In genomic region chr10:14703830-14704420, GRCm38 (mm10) we compare ENCODE assay signal across 8 mouse cellular contexts. TPM values are rescaled to one million over a fixed set of nuclear protein-coding genes. Genes with fewer than 3 reads are reported as not detected.
A peak's percentile ranks its signal among the peaks of the same experiment; 100 is the strongest.
DNase-seq lines count a peak whose midpoint lies in the region; ATAC-seq and TF ChIP-seq lines count a peak whose summit lies in the region.

No protein-coding gene starts in this region.

- no peak for DNase-seq in lung, embryonic 14.5 days
- DNase-seq in lung, postnatal 36 days = no peak
- no peak for DNase-seq in forebrain, embryonic 11.5 days (ENCODE audit: low spot score)
- DNase-seq in limb, embryonic 11.5 days (ENCODE audit: low spot score) = no peak
- DNase-seq in cerebellum, postnatal 10 days = no peak
- no peak for DNase-seq in layer of hippocampus, adult 9-11 months
- DNase-seq in right cerebral cortex, postnatal 25 days = no peak

- TF ChIP-seq CTCF in lung, embryonic 14.5 days (IDR thresholded peaks at IDR 0.05; ENCODE audit: low read depth) = no peak

- H3K4me2 ChIP-seq in lung, embryonic 14.5 days = peak overlapping the region; percentile 69
- H3K4me2 ChIP-seq in forebrain, embryonic 11.5 days (ENCODE audit: low read depth, low read length, severe bottlenecking) = peak overlapping the region; percentile 61; the same call in 1 of the 2 replicates
- peak overlapping the region; percentile 51; the same call in 1 of the 2 replicates for H3K4me2 ChIP-seq in limb, embryonic 11.5 days (ENCODE audit: low read depth, severe bottlenecking)
- peak overlapping the region; percentile 74 for H3K4me2 ChIP-seq in neural tube, embryonic 14.5 days (ENCODE audit: low read depth, low read length)

- no peak overlapping the region for H3K27ac ChIP-seq in lung, embryonic 14.5 days (ENCODE audit: low read depth)
- peak overlapping the region; percentile 57; the same call in 1 of the 2 replicates for H3K27ac ChIP-seq in forebrain, embryonic 11.5 days (ENCODE audit: low read depth, low read length)
- H3K27ac ChIP-seq in limb, embryonic 11.5 days (replicated peaks; ENCODE audit: low read depth, low read length) = no peak overlapping the region
- H3K27ac ChIP-seq in neural tube, embryonic 14.5 days (ENCODE audit: low read depth, low read length) = 0 out of 2 replicates have a peak overlapping the region, but pooled peaks have one; percentile 29

- H3K4me1 ChIP-seq in lung, embryonic 14.5 days (ENCODE audit: insufficient read depth) = peaks cover 5% of the 10 kb centered on the region
- peaks cover 8% of the 10 kb centered on the region; the same call in 1 of the 2 replicates for H3K4me1 ChIP-seq in forebrain, embryonic 11.5 days (replicated peaks; ENCODE audit: control insufficient read depth, insufficient read depth, low read length)
- no peaks in the 10 kb centered on the region for H3K4me1 ChIP-seq in limb, embryonic 11.5 days (ENCODE audit: control insufficient read depth, insufficient read depth, low read length)
- H3K4me1 ChIP-seq in neural tube, embryonic 14.5 days (ENCODE audit: control insufficient read depth, insufficient read depth, low read length) = peaks cover 17% of the 10 kb centered on the region

- H3K4me3 ChIP-seq in lung, embryonic 14.5 days (ENCODE audit: low read depth, low read length) = peak overlapping the region; percentile 94
- peak overlapping the region; percentile 88 for H3K4me3 ChIP-seq in forebrain, embryonic 11.5 days (ENCODE audit: low read depth, low read length)
- H3K4me3 ChIP-seq in limb, embryonic 11.5 days (ENCODE audit: low read depth, low read length) = no peak overlapping the region
- peak overlapping the region; percentile 94 for H3K4me3 ChIP-seq in neural tube, embryonic 14.5 days (ENCODE audit: low read depth, low read length)

- peak overlapping the region; percentile 79 for H3K9ac ChIP-seq in lung, embryonic 14.5 days
- no peak overlapping the region; the same call in 1 of the 2 replicates for H3K9ac ChIP-seq in forebrain, embryonic 11.5 days (ENCODE audit: low read length)
- H3K9ac ChIP-seq in limb, embryonic 11.5 days (ENCODE audit: low read length) = no peak overlapping the region
- H3K9ac ChIP-seq in neural tube, embryonic 14.5 days (replicated peaks; ENCODE audit: low read depth, low read length) = peak overlapping the region; percentile 84; the same call in 1 of the 2 replicates

- no peak for ATAC-seq in lung, embryonic 14.5 days (ENCODE audit: insufficient read depth)
- 0 out of 2 replicates have a peak, but pooled peaks have one; percentile 16 for ATAC-seq in forebrain, embryonic 11.5 days (replicated peaks; ENCODE audit: low FRiP score)
- no peak for ATAC-seq in limb, embryonic 11.5 days (ENCODE audit: insufficient number of reproducible peaks, low FRiP score, low TSS enrichment, low read depth)
- no peak for ATAC-seq in neural tube, embryonic 14.5 days (ENCODE audit: low read depth)

- no peaks in the 10 kb centered on the region for H3K9me3 ChIP-seq in lung, embryonic 14.5 days (ENCODE audit: low read depth, low read length)
- no peaks in the 10 kb centered on the region for H3K9me3 ChIP-seq in forebrain, embryonic 11.5 days (ENCODE audit: control insufficient read depth, low read length)
- no peaks in the 10 kb centered on the region for H3K9me3 ChIP-seq in limb, embryonic 11.5 days (ENCODE audit: control insufficient read depth, low read length)
- no peaks in the 10 kb centered on the region for H3K9me3 ChIP-seq in neural tube, embryonic 14.5 days (ENCODE audit: control insufficient read depth, low read length)

- H3K36me3 ChIP-seq in lung, embryonic 14.5 days (ENCODE audit: insufficient read depth) = no peaks in the 10 kb centered on the region
- no peaks in the 10 kb centered on the region for H3K36me3 ChIP-seq in forebrain, embryonic 11.5 days (ENCODE audit: control insufficient read depth, insufficient read depth, low read length)
- H3K36me3 ChIP-seq in limb, embryonic 11.5 days (ENCODE audit: control insufficient read depth, insufficient read depth, low read length) = no peaks in the 10 kb centered on the region
- no peaks in the 10 kb centered on the region for H3K36me3 ChIP-seq in neural tube, embryonic 14.5 days (ENCODE audit: control insufficient read depth, insufficient read depth, low read length)

- no peaks in the 10 kb centered on the region for H3K27me3 ChIP-seq in lung, embryonic 14.5 days (ENCODE audit: insufficient read depth, low read length)
- H3K27me3 ChIP-seq in forebrain, embryonic 11.5 days (ENCODE audit: control insufficient read depth, insufficient read depth, low read length) = no peaks in the 10 kb centered on the region
- H3K27me3 ChIP-seq in limb, embryonic 11.5 days (ENCODE audit: control insufficient read depth, insufficient read depth, low read length) = no peaks in the 10 kb centered on the region
- no peaks in the 10 kb centered on the region; the same call in 1 of the 2 replicates for H3K27me3 ChIP-seq in neural tube, embryonic 14.5 days (ENCODE audit: control insufficient read depth, insufficient read depth, low read length)

- 65% methylated on average over 4 of the region's 4 CpGs for WGBS in lung, embryonic 14.5 days
- 49% methylated on average over 4 of the region's 4 CpGs for WGBS in forebrain, embryonic 11.5 days
- 77% methylated on average over 4 of the region's 4 CpGs for WGBS in limb, embryonic 11.5 days
- WGBS in neural tube, embryonic 14.5 days = 20% methylated on average over 4 of the region's 4 CpGs

RNA-seq across cellular contexts. Expression of gene Vta1, which starts 1.4 kb away (rescaled TPM):
- polyA plus RNA-seq in lung, embryonic 14.5 days (2014; fragmentation: Nextera tagmentation; extraction: Ambion mirVana) = 111 and 117 TPM in 2 replicates
- 139 and 157 TPM in 2 replicates for polyA plus RNA-seq in forebrain, embryonic 11.5 days (2014; fragmentation: Nextera tagmentation; extraction: Ambion mirVana)
- 109 and 114 TPM in 2 replicates for polyA plus RNA-seq in limb, embryonic 11.5 days (2014; fragmentation: Nextera tagmentation; extraction: Ambion mirVana)
- 218 and 224 TPM in 2 replicates for polyA plus RNA-seq in neural tube, embryonic 14.5 days (2014; fragmentation: Nextera tagmentation; extraction: Ambion mirVana)

RNA-seq across cellular contexts. Expression of gene Nmbr, which starts 1.5 kb away (rescaled TPM):
- polyA plus RNA-seq in lung, embryonic 14.5 days (2014; fragmentation: Nextera tagmentation; extraction: Ambion mirVana) = 0.42 and 0.57 TPM in 2 replicates
- 0.87 TPM in 1 of 2 replicates, not detected in the other for polyA plus RNA-seq in forebrain, embryonic 11.5 days (2014; fragmentation: Nextera tagmentation; extraction: Ambion mirVana)
- 0.16 TPM in 1 of 2 replicates, not detected in the other for polyA plus RNA-seq in limb, embryonic 11.5 days (2014; fragmentation: Nextera tagmentation; extraction: Ambion mirVana)
- polyA plus RNA-seq in neural tube, embryonic 14.5 days (2014; fragmentation: Nextera tagmentation; extraction: Ambion mirVana) = 2.9 and 3.4 TPM in 2 replicates

RNA-seq across cellular contexts. Expression of gene Gje1, which starts 14.1 kb away (rescaled TPM):
- polyA plus RNA-seq in lung, embryonic 14.5 days (2014; fragmentation: Nextera tagmentation; extraction: Ambion mirVana) = not detected in 2 replicates
- not detected in 2 replicates for polyA plus RNA-seq in forebrain, embryonic 11.5 days (2014; fragmentation: Nextera tagmentation; extraction: Ambion mirVana)
- 0.20 TPM in 1 of 2 replicates, not detected in the other for polyA plus RNA-seq in limb, embryonic 11.5 days (2014; fragmentation: Nextera tagmentation; extraction: Ambion mirVana)
- not detected in 2 replicates for polyA plus RNA-seq in neural tube, embryonic 14.5 days (2014; fragmentation: Nextera tagmentation; extraction: Ambion mirVana)

Comparison
In these comparisons a context has a peak if more than half of its experiments do, and no peak if none do; other contexts are left out.
1. H3K27ac ChIP-seq: peak in forebrain, embryonic 11.5 days (single experiment) and neural tube, embryonic 14.5 days (single experiment); none in lung, embryonic 14.5 days (single experiment) and limb, embryonic 11.5 days (single experiment).
2. H3K9ac ChIP-seq: peak in lung, embryonic 14.5 days (single experiment) and neural tube, embryonic 14.5 days (single experiment); none in forebrain, embryonic 11.5 days (single experiment) and limb, embryonic 11.5 days (single experiment).
3. Peak in every context shown above with its lines, with median percentiles within 50 percentile points of each other: H3K4me2 ChIP-seq.